Mouse (Mus musculus) left cerebral cortex, adult 2 months (tissue): Measurements from ENCODE around the gene C1qbp. TPM values are rescaled to one million over a fixed set of nuclear protein-coding genes. Genes with fewer than 3 reads are reported as not detected.

ENCODE experiments used
- DNase-seq, 2 experiments: peaks; one replicate each; pipeline ENCODE4 v3.0.0; 2021 to 2022; ENCODE audit warnings: low spot score in 2 of 2, mixed read lengths in 1 of 2; ENCODE audit errors: extremely low spot score in 1 of 2
- H3K27ac ChIP-seq: fragments of 200-600 bp; 2 replicates; pipeline ENCODE4 v1.8.1; 2022
- H3K4me3 ChIP-seq: fragments of 200-600 bp; 2 replicates; pipeline ENCODE4 v1.8.1; 2022
- CTCF ChIP-seq: fragments of 200-600 bp; IDR thresholded peaks from 2 replicates; pipeline ENCODE4 v1.8.1; 2022; ENCODE audit warnings: antibody characterized with exemption, mild to moderate bottlenecking, moderate library complexity
- intact Hi-C: fragments of 180-260 bp; cut with DNase I; formaldehyde crosslinking; loops from one replicate; pipeline ENCODE4 v1.15.1; 2025
- long read RNA-seq, 2 experiments: library from polyadenylated mRNA; stranded (forward); transcript quantifications; one replicate each; pipeline ENCODE4 v2.0.0; 2021; ENCODE audit warnings: borderline mapping rate in 2 of 2
- total RNA-seq, 2 experiments: library from RNA; stranded (reverse); gene quantifications; 2 replicates each; pipeline ENCODE4 v1.2.3; 2021

The C1qbp gene
- 10 to 100 TPM; 83.8 to 93.9 TPM for total RNA-seq
- long read RNA-seq, experiment 1, transcript C1qbp-201 (6 exons, 1,175 nt), result major isoform, 47 of 52 reads
- long read RNA-seq, experiment 1, partial matches to known transcripts, result 4 of 52 reads
- long read RNA-seq, experiment 1, other reads (novel, unspliced or antisense), result 1 of 52 reads
- long read RNA-seq, experiment 2, transcript C1qbp-201 (6 exons, 1,175 nt), result major isoform, 45 of 49 reads
- long read RNA-seq, experiment 2, partial matches to known transcripts, result 4 of 49 reads
- long read RNA-seq, experiment 2, other reads (novel, unspliced or antisense), result 0 of 49 reads

DNA sequence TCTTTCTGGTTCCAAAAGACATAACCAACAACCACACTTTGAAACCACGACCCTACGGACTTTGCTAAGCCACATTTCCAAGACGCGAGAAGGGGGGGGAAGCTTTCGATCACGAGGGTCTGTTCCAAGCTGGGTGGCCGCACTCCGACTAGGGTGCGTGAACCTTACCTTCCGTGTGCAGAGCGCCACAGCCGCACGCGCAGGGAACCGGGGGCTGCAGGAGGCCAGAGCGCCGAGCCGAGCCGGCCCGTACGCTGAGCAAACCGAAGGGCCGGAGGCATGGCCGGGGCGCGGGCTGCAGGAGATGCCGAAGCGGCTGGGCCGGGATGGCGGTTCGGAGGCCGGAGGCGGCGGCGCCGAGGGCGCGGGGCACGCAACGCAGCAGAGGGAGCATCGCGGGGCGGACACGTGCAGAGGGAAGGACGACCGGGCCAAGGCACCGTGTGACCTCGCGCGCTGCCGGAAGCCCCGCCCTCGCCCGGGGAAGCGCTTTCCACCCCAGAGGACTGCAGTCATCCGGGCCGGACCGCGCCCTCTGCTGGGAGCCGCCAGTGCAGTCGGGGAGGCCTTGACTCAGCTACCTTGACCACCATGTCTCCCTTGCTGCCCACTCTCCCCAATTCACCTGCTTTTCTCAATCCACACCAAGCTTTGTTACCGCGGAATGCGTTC lies at the start of gene C1qbp:
Gene C1qbp, minus strand, starts transcription at position 470 of the 672 bp plus-strand sequence.
- peak within 1 kb of the TSS; percentile 82 for H3K27ac ChIP-seq
- peak; percentile 99 for TF ChIP-seq CTCF
- peak; percentile 93 to 96 for DNase-seq
- peak within 1 kb of the TSS; percentile 83 for H3K4me3 ChIP-seq
- intact Hi-C loops, result loop anchor here (1.0 to 5.0 kb wide), 2 partner anchors 22 to 70 kb away; partner anchors contain the start of gene Dhx33

DNA sequence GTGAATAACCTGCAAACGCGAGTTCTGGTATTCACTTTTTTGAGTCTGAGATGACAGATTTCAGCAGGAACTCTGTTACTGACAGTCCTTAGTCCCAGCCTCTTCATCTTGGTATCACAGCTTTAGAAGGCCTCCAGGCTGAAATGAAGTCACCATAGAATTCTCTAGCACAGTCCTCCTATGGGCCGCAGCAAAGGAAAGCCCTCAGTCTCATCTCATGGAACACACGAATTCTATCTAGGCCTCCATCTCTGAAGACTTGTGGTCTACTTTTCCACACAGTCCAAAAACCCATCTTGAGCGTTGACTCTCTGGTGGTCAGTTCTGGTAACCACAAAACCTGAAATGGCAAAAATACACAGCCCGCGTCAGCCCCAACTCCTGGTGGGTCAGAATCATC lies 49.2 kb upstream of the C1qbp start:
- intact Hi-C loops, result loop anchor here (10.0 kb wide), 1 partner anchor 293 kb away; no protein-coding TSS in a partner anchor
- H3K4me3 ChIP-seq, result peak overlapping the region; percentile 58

GRCm38 (mm10) chr11:71029403-71030118 lies 46.7 kb upstream of the C1qbp start:
- no peak for DNase-seq
- intact Hi-C loops, result loop anchor here (10.0 kb wide), 1 partner anchor 295 kb away; no protein-coding TSS in a partner anchor
- H3K4me3 ChIP-seq, result no peak overlapping the region
- peak; percentile 36 for TF ChIP-seq CTCF
- no peak overlapping the region for H3K27ac ChIP-seq

More for the DNA sequence above, 49.2 kb upstream of the C1qbp start:
- H3K27ac ChIP-seq, result peak overlapping the region; percentile 96
- no peak for TF ChIP-seq CTCF
- no peak for DNase-seq

GRCm38 (mm10) chr11:71028280-71028679 lies 45.5 kb upstream of the C1qbp start:
- TF ChIP-seq CTCF, result no peak
- DNase-seq, result no peak
- Histone ChIP-seq H3K27ac (no peak overlapping the region), H3K4me3 (no peak overlapping the region)
- intact Hi-C loops, result no loop called here

GRCm38 (mm10) chr11:71019201-71020068 lies 36.6 kb upstream of the C1qbp start, which contains the start of the genes Mis12 and Derl2:
Mis12 (plus strand) TSS chr11:71019611.
Derl2 (minus strand) TSS chr11:71019841.
- intact Hi-C loops, result loop anchor here (1.0 kb wide), 1 partner anchor 15 kb away; the partner anchor contains the start of gene Dhx33

DNA sequence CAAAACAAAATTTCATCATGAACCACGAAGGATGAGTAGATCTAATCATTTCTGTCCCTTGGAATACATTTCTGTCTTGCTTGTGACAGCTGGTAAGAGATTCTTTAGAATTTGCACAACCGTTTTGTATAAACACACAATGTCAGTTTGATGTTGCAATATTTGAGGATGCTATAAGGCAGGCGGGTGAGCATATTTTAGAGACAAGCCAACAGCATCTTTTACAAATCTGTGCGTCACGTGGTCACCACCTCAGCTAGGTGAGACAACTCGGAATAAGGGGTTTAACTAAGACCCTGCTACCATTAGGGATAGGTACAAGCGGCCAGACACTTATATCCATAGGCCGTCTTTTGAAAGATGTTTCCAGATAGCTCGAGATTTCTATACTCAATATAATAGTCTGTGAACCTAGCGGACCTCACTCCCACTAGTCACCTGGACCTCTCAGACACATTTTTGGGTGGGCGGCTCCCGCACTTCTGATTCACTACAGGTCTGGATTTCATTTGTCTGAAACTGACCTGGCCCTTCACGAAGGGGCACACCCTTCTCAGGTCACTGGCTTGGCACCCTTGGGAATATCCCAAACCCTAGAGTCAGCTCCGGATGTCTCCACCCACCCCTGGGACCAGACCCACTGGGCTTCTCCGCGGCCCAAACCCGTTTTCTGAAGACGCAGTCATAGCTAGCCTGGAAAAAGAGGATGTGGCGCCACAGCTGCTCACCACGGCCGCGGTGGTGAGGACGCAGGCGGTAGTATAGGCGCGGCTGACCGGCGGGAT lies 35.8 kb upstream of the C1qbp start:
- no peak for DNase-seq
- intact Hi-C loops, result loop anchor here (1.0 kb wide), 1 partner anchor 14 kb away; the partner anchor contains the start of gene Dhx33
- TF ChIP-seq CTCF, result no peak
- H3K27ac ChIP-seq, result peak overlapping the region; percentile 90
- H3K4me3 ChIP-seq, result peak overlapping the region; percentile 78

More at GRCm38 (mm10) chr11:71019201-71020068, 36.6 kb upstream of the C1qbp start, which contains the start of the genes Mis12 and Derl2:
- H3K27ac ChIP-seq, result peak within 1 kb of the TSS; percentile 90
- peak; percentile 96 to 99 for DNase-seq
- peak within 1 kb of the TSS; percentile 78 for H3K4me3 ChIP-seq
- no peak; the same call in 1 of the 2 replicates for TF ChIP-seq CTCF

- TF ChIP-seq CTCF, result no peak
- no peak overlapping the region for H3K27ac ChIP-seq
- intact Hi-C loops, result no loop called here
- no peak for DNase-seq
- no peak overlapping the region for H3K4me3 ChIP-seq
Measured at GRCm38 (mm10) chr11:71017051-71017450, 34.2 kb upstream of the C1qbp start.

DNA sequence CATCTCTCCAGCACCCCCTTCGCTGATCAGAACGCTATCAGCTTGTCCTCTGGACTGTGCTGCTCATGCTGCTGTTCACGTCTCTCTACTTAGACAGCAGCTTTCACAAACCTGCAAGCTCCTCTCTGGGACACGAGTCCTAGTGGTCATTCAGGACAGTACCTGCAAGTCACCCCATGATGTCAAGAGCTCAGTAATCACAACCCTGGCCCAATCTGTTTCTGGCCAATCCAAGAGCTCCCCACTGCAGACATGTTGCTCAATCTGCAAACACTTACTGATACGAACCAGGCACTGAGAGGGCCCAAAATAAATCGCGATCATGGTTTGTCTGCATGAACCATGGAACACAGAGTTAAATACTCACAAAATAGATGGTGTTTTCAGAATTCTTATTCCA lies 29.9 kb upstream of the C1qbp start:
- H3K4me3 ChIP-seq, result no peak overlapping the region
- intact Hi-C loops, result no loop called here
- DNase-seq, result no peak
- no peak overlapping the region for H3K27ac ChIP-seq
- TF ChIP-seq CTCF, result no peak

DNA sequence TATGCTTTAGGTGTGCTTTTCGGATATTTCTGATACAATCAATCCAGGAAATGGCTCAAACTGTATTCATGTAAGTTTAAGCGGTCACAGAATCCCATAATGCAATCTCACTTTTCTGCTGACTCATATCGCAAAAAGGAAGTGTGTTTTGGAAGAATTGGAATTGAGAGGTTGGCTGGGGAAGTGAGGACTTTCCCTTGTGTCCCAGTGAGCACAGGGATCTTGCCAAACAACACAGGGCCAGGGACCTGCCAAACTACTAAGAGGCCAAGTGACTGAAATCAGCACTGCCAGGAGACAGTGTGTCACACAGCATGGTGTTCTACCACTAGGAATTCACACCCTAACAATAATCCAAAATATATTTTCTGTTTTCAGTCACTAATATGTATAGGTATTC lies 25.5 kb upstream of the C1qbp start:
- intact Hi-C loops, result no loop called here

DNA sequence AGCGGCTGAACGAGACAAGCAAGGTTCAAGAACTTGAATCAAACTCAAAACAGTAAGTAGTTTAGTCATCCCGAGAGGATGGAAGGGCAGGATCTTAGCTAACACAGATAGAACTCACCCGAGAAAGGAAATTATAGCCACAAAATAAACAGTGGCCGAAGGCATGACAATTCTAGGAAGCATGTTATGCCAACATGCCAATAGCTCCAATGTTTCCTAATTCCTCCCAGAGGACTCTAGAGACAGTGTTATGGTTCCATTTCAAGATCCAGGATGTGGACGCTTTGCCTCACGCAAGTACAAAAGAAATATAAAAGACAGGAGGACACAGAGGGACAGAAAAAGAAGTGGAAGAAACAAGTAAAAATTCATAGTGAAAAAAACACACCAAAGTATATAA lies 25.0 kb upstream of the C1qbp start:
- intact Hi-C loops, result no loop called here
- TF ChIP-seq CTCF, result no peak
- Histone ChIP-seq H3K27ac (no peak overlapping the region), H3K4me3 (no peak overlapping the region)
- no peak for DNase-seq

More for the DNA sequence above, 25.5 kb upstream of the C1qbp start:
- no peak for TF ChIP-seq CTCF
- H3K27ac ChIP-seq, result no peak overlapping the region
- H3K4me3 ChIP-seq, result no peak overlapping the region
- DNase-seq, result no peak
